Mouse (Mus musculus): ENCODE data around the gene Ints3.

The Ints3 gene

GRCm38 (mm10) chr3:90357959-90358358 is 75.5 kb downstream of the Ints3 start:
- in situ Hi-C loops (cut with MboI, MseI), result no loop called here

- in situ Hi-C loops (cut with MboI, MseI), result loop anchor here (10.0 kb wide), 1 partner anchor 603 kb away; no protein-coding TSS in a partner anchor
Observed at GRCm38 (mm10) chr3:90347847-90348246, 85.6 kb downstream of the Ints3 start.

- in situ Hi-C loops (cut with MboI, MseI), result loop anchor here (10.0 kb wide), 1 partner anchor 598 kb away; no protein-coding TSS in a partner anchor
Observed at GRCm38 (mm10) chr3:90342853-90343252, 90.6 kb downstream of the Ints3 start.

Measured in T-helper 2 cell (primary cell).